Mouse (Mus musculus) liver, adult 2 months (tissue): ENCODE data around the gene Nfia.

Experiments used
- CTCF ChIP-seq: fragments of 200-500 bp; IDR thresholded peaks from 2 replicates; pipeline ENCODE4 v1.5.1; 2011; ENCODE audit warnings: low read depth, low read length, control low read depth
- POLR2A ChIP-seq: fragments of 200-500 bp; IDR thresholded peaks from 2 replicates; pipeline ENCODE4 v1.6.1; 2011; ENCODE audit warnings: low read length, control low read depth; ENCODE audit not compliant: insufficient read depth; ENCODE audit errors: extremely low read depth

DNA sequence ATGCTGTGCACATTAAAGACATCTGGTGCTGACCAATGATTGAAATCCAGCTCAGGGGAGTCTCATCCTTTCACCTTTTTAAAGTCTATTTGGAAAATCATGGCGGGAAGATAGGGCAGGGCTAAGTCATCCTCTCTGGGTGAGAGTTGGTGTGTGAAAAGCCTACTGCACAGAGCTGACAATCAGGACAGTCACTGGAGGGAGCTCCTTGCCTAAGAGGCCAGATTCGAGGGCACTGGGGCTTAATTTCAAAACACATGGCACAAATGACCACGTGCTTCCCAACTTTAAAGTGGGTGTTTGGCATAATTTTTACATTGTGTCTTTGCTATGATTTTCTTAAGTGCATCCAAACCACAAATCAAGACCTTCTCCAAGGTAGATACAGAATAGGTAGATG lies 146.1 kb downstream of the Nfia start:
- TF ChIP-seq CTCF, result peak; percentile 46; the same call in 1 of the 2 replicates
- no peak for TF ChIP-seq POLR2A
